Mouse (Mus musculus): ENCODE data around the gene Gm4763. TPM values are rescaled to one million over a fixed set of nuclear protein-coding genes. Genes with fewer than 3 reads are reported as not detected.
"Not testable (repeated sequence)": the region's sequence is repeated elsewhere in the genome, so short reads cannot be mapped to it uniquely, and the experiment has no call there.

Gm4763 gene
- not detected for total RNA-seq (2022)

DNA sequence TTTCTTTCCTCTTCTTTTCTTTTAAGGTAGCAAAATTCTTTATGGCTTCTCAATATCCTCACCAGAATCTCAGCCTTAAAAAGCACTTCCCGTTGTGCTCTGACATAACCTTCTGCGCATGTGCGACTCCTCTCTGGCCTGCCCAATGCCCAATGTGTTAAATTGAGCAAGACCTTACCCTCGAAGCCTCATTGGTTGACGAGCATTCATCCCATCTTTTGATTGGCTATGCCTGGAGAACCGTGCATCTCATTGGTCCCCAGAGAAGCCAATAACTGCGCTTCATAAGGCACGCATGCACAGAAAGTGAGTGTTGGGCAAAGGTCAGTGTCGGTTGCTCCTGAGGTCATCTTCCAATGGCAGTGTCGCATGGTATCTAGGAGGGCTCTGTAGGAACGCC lies at the start of gene Gm4763:
Gene Gm4763 (minus strand): TSS at position 101 of the 400 bp plus-strand sequence.
- not testable (repeated sequence) for DNase-seq (ENCODE audit: low spot score)

- no peak for DNase-seq (ENCODE audit: low spot score)
These were observed 49.4 kb upstream of the Gm4763 start for GRCm38 (mm10) chr7:24776145-24776544.

- no peak for DNase-seq (ENCODE audit: low spot score)
These were observed 47.3 kb upstream of the Gm4763 start for GRCm38 (mm10) chr7:24773942-24774535.

DNA sequence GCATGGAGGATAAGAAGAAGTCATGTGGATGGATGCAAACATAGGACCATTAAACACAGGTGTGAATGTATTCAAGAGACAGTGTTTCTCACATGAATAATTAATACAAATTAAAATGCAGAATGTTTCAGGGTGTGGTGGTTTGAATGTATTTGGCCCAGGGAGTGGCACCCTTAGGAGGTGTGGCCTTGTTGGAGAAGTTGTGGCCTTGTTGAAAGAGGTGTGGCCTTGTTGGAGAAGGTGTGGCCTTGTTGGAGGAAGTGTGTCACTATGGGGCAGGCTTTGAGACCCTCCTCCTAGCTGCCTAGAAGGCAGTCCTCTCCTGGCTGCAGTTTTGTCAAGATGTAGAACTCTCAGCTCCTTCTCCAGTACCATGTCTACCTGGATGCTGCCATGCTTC lies 44.7 kb upstream of the Gm4763 start:
- no peak for DNase-seq (ENCODE audit: low spot score)

- no peak for DNase-seq (ENCODE audit: low spot score)
These were observed 35.9 kb upstream of the Gm4763 start for GRCm38 (mm10) chr7:24762574-24762973.

DNA sequence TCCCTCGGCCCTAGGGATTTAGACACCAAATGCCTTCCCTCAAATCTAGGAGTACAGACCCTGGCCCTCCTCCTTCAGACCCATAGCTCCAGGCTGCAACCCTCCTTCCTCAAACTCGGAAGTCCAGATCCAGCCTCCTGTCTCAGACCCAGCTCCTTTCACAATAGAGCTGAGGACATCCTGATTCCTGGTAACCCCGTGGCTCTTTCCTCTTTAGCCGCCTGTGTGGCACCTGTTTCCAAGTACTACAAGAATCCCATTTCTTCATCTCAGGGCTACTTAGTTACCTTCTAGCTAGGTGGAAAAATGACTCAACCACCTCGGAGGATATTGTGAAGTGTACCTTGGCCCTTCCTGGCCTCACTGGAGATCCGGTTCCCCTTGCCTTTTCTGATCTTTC lies 34.5 kb upstream of the Gm4763 start:
- DNase-seq (ENCODE audit: low spot score): no peak

- no peak for DNase-seq (ENCODE audit: low spot score)
These were observed 33.5 kb upstream of the Gm4763 start, which contains the start of gene Cd177 for GRCm38 (mm10) chr7:24760211-24760610. Cd177 (minus strand) TSS chr7:24760311.

GRCm38 (mm10) chr7:24758520-24758919 lies 31.8 kb upstream of the Gm4763 start:
- DNase-seq (ENCODE audit: low spot score): no peak

- no peak for DNase-seq (ENCODE audit: low spot score)
These were observed 26.8 kb upstream of the Gm4763 start for GRCm38 (mm10) chr7:24753476-24753875.

- DNase-seq (ENCODE audit: low spot score): no peak
These were observed 24.9 kb upstream of the Gm4763 start for GRCm38 (mm10) chr7:24751610-24752009.

GRCm38 (mm10) chr7:24750695-24751094 lies 24.0 kb upstream of the Gm4763 start:
- no peak for DNase-seq (ENCODE audit: low spot score)

DNA sequence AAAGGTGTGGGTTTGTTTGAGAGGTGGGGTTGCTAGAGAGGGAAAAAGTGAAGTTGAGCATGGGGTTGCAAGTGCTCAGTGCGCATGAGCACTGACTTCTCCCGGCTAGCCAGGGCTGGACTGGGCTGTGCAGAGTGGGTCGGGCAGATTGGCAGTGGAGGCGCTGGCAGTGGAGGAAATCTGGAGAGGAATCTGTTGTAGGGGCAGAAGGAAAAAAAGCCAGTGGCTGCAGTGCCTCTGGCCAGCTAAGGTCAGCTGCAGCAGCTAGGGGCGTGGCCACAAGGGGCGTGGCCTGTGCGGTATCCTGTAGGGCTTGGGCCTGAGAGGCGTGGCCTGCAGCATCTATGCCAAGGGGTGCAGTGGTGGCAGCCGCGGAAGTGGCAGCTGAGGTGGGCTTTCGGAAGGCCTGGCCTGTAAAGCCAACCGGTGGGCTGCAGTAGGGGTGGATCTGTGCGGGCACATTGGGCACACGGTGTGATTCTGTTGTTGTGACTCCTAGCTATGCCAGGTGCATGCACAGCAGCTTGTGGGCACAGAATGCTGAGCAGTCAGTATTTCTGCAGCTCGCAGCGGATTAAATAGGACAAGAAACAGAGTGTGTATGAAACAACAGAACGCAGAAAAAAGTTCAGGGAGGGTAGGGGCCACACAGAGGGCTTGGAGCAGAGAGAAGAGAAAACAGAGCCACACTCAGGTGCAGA lies 9.4 kb upstream of the Gm4763 start:
- DNase-seq (ENCODE audit: low spot score): no peak

GRCm38 (mm10) chr7:24715039-24715438 lies 11.7 kb downstream of the Gm4763 start:
- no peak for DNase-seq (ENCODE audit: low spot score)

- DNase-seq (ENCODE audit: low spot score): no peak
These were observed 17.8 kb downstream of the Gm4763 start, which contains the start of gene BC049730 for GRCm38 (mm10) chr7:24708832-24709292. BC049730 (plus strand) TSS chr7:24709242.

DNA sequence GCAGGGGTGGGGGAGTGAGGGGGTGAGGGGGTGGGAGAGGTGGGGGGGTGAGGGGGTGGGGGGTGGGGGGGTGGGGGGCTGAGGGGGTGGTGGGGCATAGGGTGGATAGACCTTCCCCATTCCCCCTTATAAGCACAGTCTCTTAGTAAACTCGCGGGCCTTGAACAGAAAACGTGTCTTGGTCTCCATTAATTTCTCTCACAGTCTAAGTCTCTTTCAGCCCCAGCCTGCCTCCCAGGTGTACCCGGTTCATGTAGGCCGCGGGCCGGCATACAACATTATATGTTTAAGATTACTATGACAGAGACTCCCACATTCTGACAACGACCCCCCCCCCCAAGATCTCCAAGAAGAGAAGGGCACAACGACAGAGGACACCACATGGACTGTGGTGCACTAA lies 23.9 kb downstream of the Gm4763 start:
- DNase-seq (ENCODE audit: low spot score): not testable (repeated sequence)

- not testable (repeated sequence) for DNase-seq (ENCODE audit: low spot score)
These were observed 28.8 kb downstream of the Gm4763 start for GRCm38 (mm10) chr7:24697891-24698290.

DNA sequence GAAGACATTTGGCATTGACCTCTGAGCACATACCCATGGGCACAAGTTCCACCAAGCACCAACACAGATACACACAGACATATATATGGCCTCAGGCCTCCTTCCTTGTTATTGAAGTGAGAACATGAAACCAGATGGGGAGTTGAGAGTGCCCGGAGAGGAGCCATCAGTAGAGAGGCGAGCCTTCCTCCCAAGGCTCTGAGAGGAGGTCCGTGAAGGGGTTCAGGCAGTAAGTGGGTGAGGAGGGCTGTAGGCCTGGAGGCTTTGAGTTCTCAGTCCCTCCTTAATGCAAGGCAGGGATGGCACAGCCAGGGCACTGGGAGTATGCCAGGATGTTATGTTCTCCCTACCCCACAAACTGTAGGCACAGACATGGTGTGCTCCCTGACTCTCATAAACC lies 34.0 kb downstream of the Gm4763 start:
- DNase-seq (ENCODE audit: low spot score): not testable (repeated sequence)

GRCm38 (mm10) chr7:24687519-24687918 lies 39.2 kb downstream of the Gm4763 start:
- not testable (repeated sequence) for DNase-seq (ENCODE audit: low spot score)

DNA sequence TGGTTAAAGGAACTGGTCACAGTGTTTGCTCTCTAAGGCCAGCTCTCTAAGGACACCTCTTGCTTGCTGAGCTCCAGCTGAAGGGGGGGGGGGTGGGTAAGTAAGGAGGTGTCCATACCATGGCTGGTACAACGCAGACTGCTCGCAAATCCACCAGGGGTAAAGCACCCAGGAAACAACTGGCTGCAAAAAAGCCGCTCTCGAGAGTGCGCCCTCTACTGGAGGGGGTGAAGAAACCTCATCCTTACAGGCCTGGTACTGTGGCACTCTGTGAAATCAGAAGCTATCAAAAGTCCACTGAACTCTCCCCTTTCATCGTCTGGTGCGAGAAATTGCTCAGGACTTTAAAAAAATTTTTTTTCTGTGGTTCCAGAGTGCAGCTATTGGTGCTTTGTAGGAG lies 42.6 kb downstream of the Gm4763 start:
- not testable (repeated sequence) for DNase-seq (ENCODE audit: low spot score)

- DNase-seq (ENCODE audit: low spot score): no peak
These were observed 50.1 kb downstream of the Gm4763 start, which contains the start of gene Tex101 for GRCm38 (mm10) chr7:24676575-24676974. Tex101 (minus strand) TSS chr7:24676675.

DNA sequence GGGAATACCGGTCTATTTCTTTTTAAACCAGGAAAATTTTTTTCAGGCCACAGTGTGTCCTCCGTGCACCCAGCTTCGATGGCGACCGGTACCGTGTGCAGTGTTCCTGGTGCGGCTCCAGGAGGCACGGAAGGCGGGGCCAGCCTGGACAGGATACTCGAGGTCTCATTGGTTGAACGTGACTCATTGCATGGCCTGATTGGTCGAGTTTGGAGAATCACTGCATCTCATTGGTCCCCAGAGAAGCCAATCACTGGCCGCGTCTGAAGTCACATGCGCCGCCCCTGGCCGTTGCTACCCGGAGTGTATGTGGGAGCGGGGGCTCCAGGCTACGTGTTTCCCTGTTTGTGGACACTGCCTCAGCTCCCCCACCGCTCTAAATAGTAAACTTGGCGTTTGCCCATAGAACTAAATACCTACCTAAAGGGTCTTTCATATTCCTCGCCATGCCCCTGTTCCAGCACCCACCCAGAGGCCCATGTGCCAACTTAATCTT lies 54.7 kb downstream of the Gm4763 start:
- no peak for DNase-seq (ENCODE audit: low spot score)

All from heart, adult 8-10 months (tissue).